Mouse (Mus musculus) thymus, adult 2 months (tissue): Measurements from ENCODE around the gene H2-T24.
"Not testable (repeated sequence)": the region's sequence is repeated elsewhere in the genome, so short reads cannot be mapped to it uniquely, and the experiment has no call there.

Experiments
- CTCF ChIP-seq: fragments of 200-500 bp; IDR thresholded peaks from 2 replicates; pipeline ENCODE4 v1.5.1; 2012; ENCODE audit warnings: mild to moderate bottlenecking, control low read depth, low read length, moderate library complexity, borderline replicate concordance; ENCODE audit not compliant: control insufficient read depth, poor library complexity, insufficient read depth; ENCODE audit errors: extremely low read depth
- POLR2A ChIP-seq: fragments of 200-500 bp; IDR thresholded peaks from 2 replicates; pipeline ENCODE4 v1.6.1; 2012; ENCODE audit warnings: mild to moderate bottlenecking, low read length, control low read depth, moderate library complexity; ENCODE audit not compliant: control insufficient read depth, poor library complexity, insufficient read depth; ENCODE audit errors: extremely low read depth

DNA sequence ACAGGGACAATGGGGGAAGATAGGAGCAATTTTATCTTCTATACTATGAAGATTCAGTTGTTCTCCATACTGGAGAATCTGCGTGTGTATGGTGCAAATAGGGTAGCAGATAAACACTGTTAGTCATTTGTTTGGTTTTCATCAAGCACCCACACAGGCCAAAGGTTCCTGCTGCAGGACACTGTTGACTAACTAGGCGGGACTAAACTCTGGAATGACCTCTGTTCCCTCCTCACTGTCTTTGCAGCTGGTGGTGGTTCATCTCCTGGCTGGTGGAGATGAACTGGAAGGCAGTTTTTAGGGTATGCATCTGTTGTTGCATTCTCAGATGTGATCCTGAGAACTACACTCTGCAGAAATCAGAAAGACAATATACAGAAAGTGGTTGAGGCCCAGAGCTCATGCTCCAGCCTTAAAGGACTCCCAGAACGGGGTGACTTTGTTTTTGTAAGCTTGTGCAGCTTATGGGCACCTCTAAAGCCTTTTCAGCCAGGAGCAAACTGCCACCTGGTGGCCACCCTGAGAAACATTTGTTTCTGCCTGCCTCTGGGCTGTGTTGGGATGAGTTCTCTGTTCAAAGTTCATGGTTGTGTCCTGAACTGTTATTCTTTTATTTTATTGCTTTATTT lies 14.8 kb upstream of the H2-T24 start:
- not testable (repeated sequence) for TF ChIP-seq POLR2A, CTCF
